Mouse (Mus musculus): ENCODE data around the gene Vav2. TPM values are rescaled to one million over a fixed set of nuclear protein-coding genes. Genes with fewer than 3 reads are reported as not detected.
A peak's percentile ranks its signal among the peaks of the same experiment; 100 is the strongest.

Vav2 gene
- polyA plus RNA-seq, 1 experiment from 2014 or later = 5.9 TPM

DNA sequence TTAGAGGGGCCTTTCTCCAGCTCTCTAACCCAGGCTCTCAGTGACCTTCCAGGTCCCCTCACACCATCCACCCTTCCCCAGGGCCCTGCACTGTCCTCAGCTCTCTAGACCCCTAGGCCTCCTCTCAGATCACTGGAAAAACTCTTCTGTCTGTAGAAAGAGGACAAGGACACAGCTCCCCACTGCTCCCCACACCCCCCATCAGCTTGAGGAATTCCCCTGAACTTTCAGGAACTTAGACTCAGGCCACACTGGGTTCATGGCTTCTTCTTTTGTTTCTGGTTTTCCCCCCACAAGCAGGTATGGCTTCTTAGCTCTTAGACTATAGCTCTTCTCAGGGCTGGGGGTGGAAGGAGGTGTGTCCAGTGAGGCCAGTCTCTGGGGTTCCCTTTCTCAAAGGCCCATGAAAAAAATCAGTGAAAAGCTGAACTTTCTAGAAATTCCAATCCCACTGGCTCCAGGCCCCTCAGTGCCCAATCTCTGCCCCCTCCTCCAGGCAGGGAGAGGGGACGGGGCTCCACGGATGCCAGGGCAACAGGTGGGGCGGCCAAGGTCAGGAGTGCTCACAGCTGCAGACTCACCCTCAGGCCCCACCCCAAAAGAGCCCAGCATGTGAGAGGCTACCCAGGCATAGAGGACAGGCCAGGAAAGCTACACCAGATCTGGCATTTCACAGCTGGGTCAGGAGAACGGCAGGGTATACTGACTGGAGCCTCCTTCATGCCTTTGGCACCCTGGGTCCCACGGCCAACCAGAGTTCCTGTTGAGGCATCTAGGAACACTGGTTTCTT, 21.5 kb downstream of the Vav2 start:
- H3K9ac ChIP-seq (ENCODE audit: low read depth, low read length) = no peak overlapping the region
- peaks cover 22% of the 10 kb centered on the region for H3K4me1 ChIP-seq (ENCODE audit: control insufficient read depth, low read depth, low read length)
- no peaks in the 10 kb centered on the region for H3K27me3 ChIP-seq (ENCODE audit: control insufficient read depth, insufficient read depth, low read depth, low read length)
- no peak overlapping the region for H3K4me3 ChIP-seq (ENCODE audit: low read depth, low read length)
- ATAC-seq (ENCODE audit: low read depth) = 0 out of 2 replicates have a peak, but pooled peaks have one; percentile 9
- no peaks in the 10 kb centered on the region for H3K36me3 ChIP-seq (ENCODE audit: control insufficient read depth, insufficient read depth)
- no peak overlapping the region for H3K27ac ChIP-seq (ENCODE audit: low read length)
- H3K9me3 ChIP-seq (replicated peaks; ENCODE audit: control insufficient read depth, low read length) = no peaks in the 10 kb centered on the region
- WGBS (ENCODE audit: insufficient replicate concordance) = 58% methylated on average over 5 of the region's 5 CpGs
- no peak overlapping the region for H3K4me2 ChIP-seq (ENCODE audit: low read depth, low read length)

DNA sequence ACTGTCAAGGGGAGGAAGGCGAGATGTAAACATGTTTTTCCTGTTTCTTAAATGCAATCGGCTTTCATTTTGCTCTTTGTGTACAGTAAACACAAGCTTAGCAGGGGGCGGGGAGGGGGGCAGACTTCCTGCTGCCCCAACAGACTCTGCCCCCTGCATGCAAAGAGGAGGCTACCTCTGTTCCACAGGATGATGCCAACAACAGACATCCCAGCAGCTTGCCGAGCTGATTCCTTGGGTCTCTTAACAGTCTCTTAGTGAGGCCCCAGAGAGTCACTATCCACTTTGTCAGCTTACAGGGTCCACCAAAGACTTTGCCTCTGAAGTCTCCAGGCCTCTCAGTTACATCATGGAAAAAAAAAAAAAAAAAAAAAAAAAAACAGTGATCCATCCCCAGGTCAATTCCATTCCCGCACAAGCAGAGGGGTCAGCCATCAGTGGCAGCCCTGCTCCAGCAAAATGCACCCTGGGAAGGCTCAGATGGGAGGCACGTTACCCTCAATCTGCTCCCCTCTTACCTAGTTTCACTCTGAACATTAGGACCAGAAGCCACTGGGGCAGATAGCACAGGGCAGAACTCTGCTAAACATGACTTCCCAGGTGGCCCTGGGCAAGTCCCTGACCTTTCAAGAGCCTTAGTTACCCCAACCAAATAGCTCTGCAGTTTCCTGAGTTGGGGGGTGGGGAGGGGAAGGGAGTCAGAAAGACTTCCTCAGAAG, 22.3 kb downstream of the Vav2 start:
- Histone ChIP-seq H3K9ac (ENCODE audit: low read depth, low read length) (no peak overlapping the region), H3K27me3 (ENCODE audit: control insufficient read depth, insufficient read depth, low read depth, low read length) (no peaks in the 10 kb centered on the region), H3K4me3 (ENCODE audit: low read depth, low read length) (no peak overlapping the region), H3K36me3 (ENCODE audit: control insufficient read depth, insufficient read depth) (no peaks in the 10 kb centered on the region), H3K9me3 (replicated peaks; ENCODE audit: control insufficient read depth, low read length) (no peaks in the 10 kb centered on the region), H3K4me2 (ENCODE audit: low read depth, low read length) (no peak overlapping the region), H3K4me1 (ENCODE audit: control insufficient read depth, low read depth, low read length) (peaks cover 22% of the 10 kb centered on the region), H3K27ac (ENCODE audit: low read length) (0 out of 2 replicates have a peak overlapping the region, but pooled peaks have one; percentile 4)
- ATAC-seq (ENCODE audit: low read depth) = peak; percentile 27; the same call in 1 of the 2 replicates
- WGBS (ENCODE audit: insufficient replicate concordance) = 34% methylated on average over 6 of the region's 6 CpGs

- no peak overlapping the region for H3K4me3 ChIP-seq (ENCODE audit: low read depth, low read length)
- H3K4me2 ChIP-seq (ENCODE audit: low read depth, low read length) = no peak overlapping the region
- H3K4me1 ChIP-seq (ENCODE audit: control insufficient read depth, low read depth, low read length) = peaks cover 20% of the 10 kb centered on the region
- H3K36me3 ChIP-seq (ENCODE audit: control insufficient read depth, insufficient read depth) = no peaks in the 10 kb centered on the region
- H3K9me3 ChIP-seq (replicated peaks; ENCODE audit: control insufficient read depth, low read length) = no peaks in the 10 kb centered on the region
- ATAC-seq (ENCODE audit: low read depth) = no peak
- no peak overlapping the region for H3K9ac ChIP-seq (ENCODE audit: low read depth, low read length)
- 36% methylated on average over 2 of the region's 2 CpGs for WGBS (ENCODE audit: insufficient replicate concordance)
- no peak overlapping the region for H3K27ac ChIP-seq (ENCODE audit: low read length)
- no peaks in the 10 kb centered on the region for H3K27me3 ChIP-seq (ENCODE audit: control insufficient read depth, insufficient read depth, low read depth, low read length)
These were observed 25.3 kb downstream of the Vav2 start for GRCm38 (mm10) chr2:27401544-27401943.

DNA sequence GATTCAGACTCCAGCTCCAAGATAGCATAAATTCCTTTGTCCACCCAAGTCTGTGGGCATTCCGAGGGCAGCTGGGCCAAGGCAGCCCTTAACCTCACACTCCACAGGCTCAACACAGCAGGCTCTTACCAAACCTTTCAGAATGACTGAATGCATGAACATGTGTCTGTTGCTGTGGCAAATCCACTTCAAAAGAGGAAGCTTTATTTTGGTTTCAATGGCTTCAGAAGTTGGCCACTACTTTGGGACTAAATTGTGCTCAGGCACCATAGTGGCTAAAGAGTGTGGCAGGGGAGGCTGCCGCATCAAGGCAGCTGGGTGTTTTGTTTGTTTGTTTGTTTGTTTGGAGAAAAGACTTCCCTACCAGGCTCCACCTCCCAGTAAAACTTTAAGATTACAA, 26.8 kb downstream of the Vav2 start:
- 79% methylated on average over 2 of the region's 2 CpGs for WGBS (ENCODE audit: insufficient replicate concordance)
- Histone ChIP-seq H3K27ac (ENCODE audit: low read length) (no peak overlapping the region), H3K27me3 (ENCODE audit: control insufficient read depth, insufficient read depth, low read depth, low read length) (no peaks in the 10 kb centered on the region), H3K9ac (ENCODE audit: low read depth, low read length) (no peak overlapping the region), H3K4me3 (ENCODE audit: low read depth, low read length) (no peak overlapping the region), H3K9me3 (replicated peaks; ENCODE audit: control insufficient read depth, low read length) (no peaks in the 10 kb centered on the region), H3K4me2 (ENCODE audit: low read depth, low read length) (no peak overlapping the region), H3K36me3 (ENCODE audit: control insufficient read depth, insufficient read depth) (no peaks in the 10 kb centered on the region), H3K4me1 (ENCODE audit: control insufficient read depth, low read depth, low read length) (peaks cover 10% of the 10 kb centered on the region)
- ATAC-seq (ENCODE audit: low read depth) = no peak

DNA sequence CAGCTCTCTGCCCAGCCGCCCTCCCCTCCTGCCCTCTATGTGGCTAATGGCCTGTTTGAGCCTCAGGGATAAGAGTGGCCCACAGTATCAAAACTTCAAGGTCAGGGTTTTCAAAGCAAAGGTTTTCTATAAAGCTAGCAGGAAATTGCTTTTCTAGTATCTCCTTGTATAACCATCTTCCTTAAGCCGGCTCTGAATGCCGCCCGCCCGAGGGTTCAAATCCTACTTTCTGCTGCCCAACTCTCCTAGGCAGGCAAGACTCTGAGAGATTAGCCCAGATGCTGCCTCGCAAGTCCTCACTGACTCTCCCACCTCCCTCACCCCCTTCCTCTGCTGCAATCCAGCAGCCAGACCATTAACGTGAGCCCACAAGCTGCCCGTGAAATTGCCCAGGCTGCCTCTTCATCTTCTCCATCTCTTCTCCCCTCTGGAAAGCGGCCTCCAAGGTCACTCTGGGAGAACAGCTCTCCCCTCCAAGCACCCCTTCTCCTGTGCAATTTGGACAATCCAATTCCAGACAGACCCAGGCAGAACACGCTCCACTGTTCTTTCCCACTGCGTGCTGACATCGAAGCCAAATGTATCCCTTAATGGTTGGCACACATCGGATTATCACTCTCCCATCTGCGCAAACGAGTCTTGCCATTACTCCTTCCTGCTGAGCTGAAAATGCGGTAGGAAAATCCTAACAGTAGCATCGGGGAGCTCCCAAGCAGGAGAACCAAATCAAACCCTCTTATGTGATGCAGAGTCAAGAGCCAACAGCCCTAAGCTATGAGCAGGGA, 30.0 kb downstream of the Vav2 start:
- 72% methylated on average over 17 of the region's 17 CpGs for WGBS (ENCODE audit: insufficient replicate concordance)
- no peak for ATAC-seq (ENCODE audit: low read depth)
- Histone ChIP-seq H3K9ac (ENCODE audit: low read depth, low read length) (no peak overlapping the region), H3K9me3 (replicated peaks; ENCODE audit: control insufficient read depth, low read length) (no peaks in the 10 kb centered on the region), H3K4me2 (ENCODE audit: low read depth, low read length) (no peak overlapping the region), H3K27ac (ENCODE audit: low read length) (no peak overlapping the region), H3K27me3 (ENCODE audit: control insufficient read depth, insufficient read depth, low read depth, low read length) (no peaks in the 10 kb centered on the region), H3K4me3 (ENCODE audit: low read depth, low read length) (no peak overlapping the region), H3K4me1 (ENCODE audit: control insufficient read depth, low read depth, low read length) (peaks cover 2% of the 10 kb centered on the region), H3K36me3 (ENCODE audit: control insufficient read depth, insufficient read depth) (no peaks in the 10 kb centered on the region)

- no peak overlapping the region for H3K27ac ChIP-seq (ENCODE audit: low read length)
- H3K4me2 ChIP-seq (ENCODE audit: low read depth, low read length) = no peak overlapping the region
- H3K4me3 ChIP-seq (ENCODE audit: low read depth, low read length) = no peak overlapping the region
- H3K36me3 ChIP-seq (ENCODE audit: control insufficient read depth, insufficient read depth) = no peaks in the 10 kb centered on the region
- ATAC-seq (ENCODE audit: low read depth) = peak; percentile 62
- whole genome bisulfite sequencing (ENCODE audit: insufficient replicate concordance) = 60% methylated on average over 10 of the region's 10 CpGs
- no peaks in the 10 kb centered on the region for H3K9me3 ChIP-seq (replicated peaks; ENCODE audit: control insufficient read depth, low read length)
- H3K4me1 ChIP-seq (ENCODE audit: control insufficient read depth, low read depth, low read length) = peaks cover 21% of the 10 kb centered on the region
- H3K9ac ChIP-seq (ENCODE audit: low read depth, low read length) = no peak overlapping the region
- no peaks in the 10 kb centered on the region for H3K27me3 ChIP-seq (ENCODE audit: control insufficient read depth, insufficient read depth, low read depth, low read length)
These were observed 32.5 kb downstream of the Vav2 start for GRCm38 (mm10) chr2:27394158-27394832.

- H3K27ac ChIP-seq (ENCODE audit: low read length) = no peak overlapping the region
- no peak for ATAC-seq (ENCODE audit: low read depth)
- no peaks in the 10 kb centered on the region for H3K36me3 ChIP-seq (ENCODE audit: control insufficient read depth, insufficient read depth)
- no peak overlapping the region for H3K9ac ChIP-seq (ENCODE audit: low read depth, low read length)
- no peak overlapping the region for H3K4me3 ChIP-seq (ENCODE audit: low read depth, low read length)
- H3K4me1 ChIP-seq (ENCODE audit: control insufficient read depth, low read depth, low read length) = peaks cover 23% of the 10 kb centered on the region
- WGBS (ENCODE audit: insufficient replicate concordance) = 60% methylated on average over 5 of the region's 5 CpGs
- no peaks in the 10 kb centered on the region for H3K27me3 ChIP-seq (ENCODE audit: control insufficient read depth, insufficient read depth, low read depth, low read length)
- no peak overlapping the region for H3K4me2 ChIP-seq (ENCODE audit: low read depth, low read length)
- H3K9me3 ChIP-seq (replicated peaks; ENCODE audit: control insufficient read depth, low read length) = no peaks in the 10 kb centered on the region
These were observed 34.6 kb downstream of the Vav2 start for GRCm38 (mm10) chr2:27392278-27392677.

DNA sequence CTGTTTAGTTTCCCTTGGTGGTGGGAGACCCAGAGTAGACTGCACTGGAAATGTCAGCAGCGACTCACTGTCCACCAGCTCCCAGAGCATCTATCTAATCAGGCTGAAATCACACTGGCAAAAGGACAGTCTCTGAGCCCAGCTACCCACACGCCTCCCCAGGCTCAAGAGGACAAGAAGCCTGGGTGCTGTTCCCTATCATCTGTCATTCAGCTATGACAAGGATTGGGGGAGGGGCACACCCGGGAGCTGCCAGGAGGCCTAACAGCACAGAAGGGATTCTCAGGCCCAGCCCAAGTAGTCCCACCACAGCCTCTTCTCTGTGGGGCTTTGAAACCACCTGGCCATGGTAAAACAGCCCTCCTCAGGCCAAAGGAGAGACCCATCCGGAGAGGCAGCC, 36.1 kb downstream of the Vav2 start:
- peaks cover 23% of the 10 kb centered on the region for H3K4me1 ChIP-seq (ENCODE audit: control insufficient read depth, low read depth, low read length)
- no peaks in the 10 kb centered on the region for H3K36me3 ChIP-seq (ENCODE audit: control insufficient read depth, insufficient read depth)
- no peak for ATAC-seq (ENCODE audit: low read depth)
- no peaks in the 10 kb centered on the region for H3K9me3 ChIP-seq (replicated peaks; ENCODE audit: control insufficient read depth, low read length)
- no peak overlapping the region for H3K4me2 ChIP-seq (ENCODE audit: low read depth, low read length)
- H3K27me3 ChIP-seq (ENCODE audit: control insufficient read depth, insufficient read depth, low read depth, low read length) = no peaks in the 10 kb centered on the region
- H3K27ac ChIP-seq (ENCODE audit: low read length) = no peak overlapping the region
- 36% methylated on average over 4 of the region's 4 CpGs for WGBS (ENCODE audit: insufficient replicate concordance)
- no peak overlapping the region for H3K9ac ChIP-seq (ENCODE audit: low read depth, low read length)
- no peak overlapping the region for H3K4me3 ChIP-seq (ENCODE audit: low read depth, low read length)

Measured in liver, embryonic 16.5 days (tissue).